Comparison of ENCODE assay signal across 32 mouse cellular contexts in the genomic region with DNA sequence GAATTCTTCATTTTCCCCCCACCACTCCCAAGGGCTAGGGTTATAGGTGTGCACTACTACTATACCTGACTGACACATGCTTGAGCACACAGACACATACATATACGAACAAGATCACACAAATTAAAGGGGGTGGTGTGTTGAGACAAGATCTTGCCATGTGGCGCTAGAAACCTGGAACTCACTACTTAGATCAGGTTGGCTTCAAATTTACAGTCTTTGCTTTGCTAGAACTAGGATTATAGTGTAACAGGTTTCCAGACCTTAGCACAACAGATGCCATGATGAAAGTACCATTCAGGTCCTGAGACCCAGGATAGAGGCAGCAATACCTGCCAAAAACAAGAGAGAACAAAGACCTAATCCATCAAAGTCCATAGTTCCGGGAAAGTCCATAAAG. TPM values are rescaled to one million over a fixed set of nuclear protein-coding genes. Genes with fewer than 3 reads are reported as not detected.
"Had no signal": no experiment of that assay in that cellular context is flagged by ENCODE, and none has a peak within 500 bp of the region (broad histone marks: within the 10 kb centered on the region; RNA-seq: fewer than 3 reads in every experiment).

No protein-coding gene starts in this region.

- H3K4me2 ChIP-seq: heart, embryonic 11.5 days; heart, embryonic 12.5 days; heart, embryonic 13.5 days; heart, embryonic 15.5 days; hindbrain, embryonic 13.5 days; hindbrain, embryonic 14.5 days; hindbrain, embryonic 15.5 days; intestine, embryonic 15.5 days; kidney, embryonic 15.5 days had no signal

- DNase-seq: heart, postnatal 10 days; heart, postnatal 14 days; heart, postnatal 36 days; heart, postnatal 4 days; kidney, adult 11 months; kidney, adult 18-20 months; kidney, adult 2 months; kidney, adult 8-10 months; kidney, adult 9 months; kidney, postnatal 10 days; kidney, postnatal 14 days; kidney, postnatal 25 days; kidney, postnatal 36 days; kidney, postnatal 4 days; layer of hippocampus, adult 9-11 months; layer of hippocampus, postnatal 36 days had no signal

- H3K36me3 ChIP-seq: heart, embryonic 15.5 days; hindbrain, embryonic 13.5 days; hindbrain, embryonic 15.5 days; intestine, embryonic 15.5 days; kidney, embryonic 15.5 days had no signal

- H3K27ac ChIP-seq: heart, embryonic 10.5 days; heart, embryonic 13.5 days; heart, embryonic 15.5 days; hindbrain, embryonic 10.5 days; hindbrain, embryonic 13.5 days; hindbrain, embryonic 14.5 days; hindbrain, embryonic 15.5 days; hindbrain, postnatal 0 days; kidney, embryonic 15.5 days; kidney, postnatal 0 days; layer of hippocampus, adult 2 months had no signal

- H3K9ac ChIP-seq: heart, embryonic 12.5 days; heart, embryonic 13.5 days; heart, embryonic 15.5 days; hindbrain, embryonic 13.5 days; hindbrain, embryonic 14.5 days; hindbrain, embryonic 15.5 days; intestine, embryonic 15.5 days; kidney, embryonic 15.5 days had no signal

- H3K9me3 ChIP-seq: heart, embryonic 10.5 days; heart, embryonic 12.5 days; heart, embryonic 13.5 days; heart, embryonic 15.5 days; hindbrain, embryonic 10.5 days; hindbrain, embryonic 13.5 days; hindbrain, embryonic 15.5 days; intestine, embryonic 15.5 days; kidney, embryonic 15.5 days had no signal

- H3K4me3 ChIP-seq: heart, embryonic 10.5 days; heart, embryonic 12.5 days; heart, embryonic 13.5 days; heart, embryonic 15.5 days; hindbrain, embryonic 10.5 days; hindbrain, embryonic 13.5 days; hindbrain, embryonic 15.5 days; intestine, embryonic 15.5 days; kidney, embryonic 15.5 days; layer of hippocampus, adult 2 months had no signal

- H3K27me3 ChIP-seq: heart, embryonic 12.5 days; heart, embryonic 13.5 days; heart, embryonic 15.5 days; hindbrain, embryonic 13.5 days; hindbrain, embryonic 15.5 days; intestine, embryonic 15.5 days; kidney, embryonic 15.5 days had no signal

- ATAC-seq: hindbrain, embryonic 16.5 days; hindbrain, postnatal 0 days; inflammation-experienced regulatory T-cells, adult 6 months had no signal

RNA-seq across cellular contexts. Expression of a gene that starts 13.0 kb away (rescaled TPM):
- total RNA-seq: hindbrain, postnatal 0 days had no signal
